Mouse (Mus musculus): ENCODE measurements at regions not wholly inside any gene's neighbourhood (a gene's known extent, or its start where the extent isn't known, plus 50 kb on each side); places are given as distances from the start of the nearest gene placed in this dataset.

DNA sequence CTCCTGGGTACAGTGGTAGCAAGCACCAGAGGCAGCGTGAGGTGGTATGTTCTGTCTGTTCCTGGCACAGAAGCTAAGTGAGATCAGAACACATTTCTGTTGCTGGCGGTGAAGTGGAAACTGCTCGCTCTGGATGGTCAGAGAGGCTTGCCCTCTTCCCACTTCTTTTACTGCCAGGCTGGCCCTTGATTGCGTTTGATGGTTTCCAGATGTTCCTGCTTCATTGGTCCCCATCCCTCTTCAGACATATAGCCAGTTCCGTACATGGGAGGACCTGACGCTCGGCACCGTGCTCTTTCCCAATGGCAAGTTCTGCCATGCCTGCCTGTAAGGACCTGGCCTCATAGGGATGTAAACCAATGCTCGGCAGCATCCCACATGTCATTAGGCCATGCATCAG, 128.0 kb upstream of the Adamts16 start:
- no peak for TF ChIP-seq POLR2A (IDR thresholded peaks at IDR 0.05; ENCODE audit: insufficient read depth, low read depth, low read length)
- TF ChIP-seq CTCF (IDR thresholded peaks at IDR 0.05), result no peak
- no peak for TF ChIP-seq EP300 (IDR thresholded peaks at IDR 0.05; ENCODE audit: insufficient read depth, low read depth, low read length)

All from heart, adult 2 months (tissue).